Mouse (Mus musculus): ENCODE results near the gene Tysnd1.

Tysnd1 gene

DNA sequence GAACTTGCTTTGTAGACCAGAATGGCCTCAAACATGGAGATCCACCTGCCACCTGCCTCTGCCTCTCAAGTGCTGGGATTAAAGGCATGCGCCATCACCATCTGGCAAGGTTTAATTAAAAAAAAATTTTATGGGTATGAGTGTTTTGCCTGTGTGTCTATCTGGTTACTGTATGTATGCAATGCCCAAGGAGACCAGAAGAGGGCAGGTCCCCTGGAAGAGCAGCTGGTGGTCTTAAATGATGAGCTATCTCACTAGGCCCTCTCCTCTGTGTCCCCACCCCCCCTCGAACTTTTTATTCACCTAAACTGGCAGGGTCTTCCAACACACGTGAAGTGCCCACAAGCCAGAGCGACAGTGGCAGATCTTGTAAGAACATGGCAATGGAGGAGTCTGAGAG lies 46.6 kb downstream of the Tysnd1 start:
- DNase-seq = no peak

- no peak for DNase-seq
Observed at GRCm38 (mm10) chr10:61742336-61742735, 47.0 kb downstream of the Tysnd1 start.

- DNase-seq = peak; percentile 67
Observed at GRCm38 (mm10) chr10:61745133-61745532, 49.8 kb downstream of the Tysnd1 start.

DNA sequence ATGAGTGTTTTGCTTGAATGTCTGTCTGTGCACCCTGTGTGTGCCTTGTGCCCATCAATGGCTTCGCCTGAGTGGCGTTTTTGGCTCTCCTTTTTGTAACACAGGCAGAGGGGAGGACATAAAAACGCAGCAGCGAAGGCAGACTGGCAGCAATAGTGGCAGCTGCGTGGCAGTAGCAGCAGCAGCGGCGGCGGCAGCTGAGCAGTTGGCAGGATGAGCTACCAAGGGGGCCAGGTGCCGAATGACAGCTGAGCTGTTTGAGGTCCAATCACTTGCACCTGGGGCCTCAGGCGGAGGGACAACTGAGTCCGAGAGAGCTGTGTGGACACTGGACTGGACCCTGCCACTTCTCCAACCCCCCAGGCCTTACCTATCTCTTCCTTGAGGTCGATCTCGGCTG lies 52.0 kb downstream of the Tysnd1 start:
- DNase-seq = no peak

DNA sequence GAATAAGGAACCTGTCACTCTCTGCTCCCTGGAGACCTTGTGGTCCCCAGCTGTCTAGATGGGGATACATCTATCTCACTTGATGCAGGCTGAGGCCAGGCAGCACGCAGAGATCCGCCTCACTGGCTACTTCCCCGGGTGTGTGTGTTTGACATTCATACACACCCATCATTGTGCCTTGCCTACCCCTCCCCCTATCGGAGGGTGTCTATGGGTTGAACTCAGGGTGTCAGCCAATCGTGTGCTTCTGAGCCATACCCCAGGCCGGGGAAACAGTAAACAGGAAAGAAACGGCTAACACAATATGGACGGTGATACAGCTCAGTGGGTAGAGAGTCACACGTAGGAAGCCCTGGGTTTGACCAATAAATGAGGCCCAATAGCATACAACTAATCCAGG lies 54.7 kb downstream of the Tysnd1 start:
- no peak for DNase-seq

DNA sequence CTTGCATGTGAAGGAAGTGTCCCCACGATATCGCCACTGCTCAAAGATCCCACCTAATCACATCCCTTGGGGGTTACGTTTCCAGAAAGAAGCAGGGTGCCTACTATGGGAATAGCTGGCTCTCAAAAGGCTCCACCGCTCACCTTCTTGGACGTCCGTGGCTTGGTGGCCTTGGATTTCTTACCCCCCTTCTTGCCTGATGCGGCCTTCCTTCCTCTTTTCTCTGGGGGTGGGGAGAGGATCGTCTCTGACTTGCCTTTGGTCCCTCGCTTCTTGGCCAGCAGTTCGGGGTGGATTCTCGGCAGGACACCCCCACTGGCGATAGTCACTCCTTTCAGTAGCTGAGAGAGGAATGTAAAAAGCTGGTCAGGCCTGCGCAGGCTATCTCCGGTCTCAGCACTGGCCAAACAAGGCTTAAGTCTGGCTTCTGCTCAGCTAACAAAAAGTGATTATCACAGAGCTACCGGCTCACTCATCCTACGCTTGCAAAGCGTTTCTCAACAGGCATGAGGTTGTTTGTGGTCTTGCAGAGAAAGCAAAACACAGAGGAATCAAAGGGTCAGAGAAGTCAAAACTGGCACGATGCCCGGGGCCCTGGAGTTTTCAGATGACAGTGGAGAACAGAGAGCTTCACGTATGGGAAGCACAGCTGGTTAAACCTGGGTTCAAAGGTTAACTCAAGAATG lies 56.4 kb downstream of the Tysnd1 start:
- DNase-seq = peak; percentile 88
